Mouse (Mus musculus): ENCODE results near the gene Mylip.

The Mylip gene

GRCm38 (mm10) chr13:45423905-45424304, 34.4 kb downstream of the Mylip start:
- intact Hi-C loops (cut with DNase I), result no loop called here

GRCm38 (mm10) chr13:45429239-45429638, 39.7 kb downstream of the Mylip start:
- intact Hi-C loops (cut with DNase I), result no loop called here

GRCm38 (mm10) chr13:45437134-45437533, 47.6 kb downstream of the Mylip start:
- intact Hi-C loops (cut with DNase I), result no loop called here

GRCm38 (mm10) chr13:45438853-45439252, 49.3 kb downstream of the Mylip start:
- intact Hi-C loops (cut with DNase I), result no loop called here

- intact Hi-C loops (cut with DNase I), result loop anchor here (5.0 to 10.0 kb wide), 2 partner anchors 37 to 275 kb away; no protein-coding TSS in a partner anchor
These were observed 50.7 kb downstream of the Mylip start for GRCm38 (mm10) chr13:45440226-45440625.

GRCm38 (mm10) chr13:45442451-45442850, 52.9 kb downstream of the Mylip start:
- intact Hi-C loops (cut with DNase I), result loop anchor here (2.0 to 10.0 kb wide), 3 partner anchors 35 to 410 kb away; no protein-coding TSS in a partner anchor

- intact Hi-C loops (cut with DNase I), result loop anchor here (2.0 to 10.0 kb wide), 3 partner anchors 34 to 410 kb away; no protein-coding TSS in a partner anchor
These were observed 53.5 kb downstream of the Mylip start for GRCm38 (mm10) chr13:45442918-45443535.

- intact Hi-C loops (cut with DNase I), result loop anchor here (5.0 to 10.0 kb wide), 2 partner anchors 33 to 279 kb away; no protein-coding TSS in a partner anchor
These were observed 54.7 kb downstream of the Mylip start for GRCm38 (mm10) chr13:45444220-45444619.

- intact Hi-C loops (cut with DNase I), result loop anchor here (5.0 to 10.0 kb wide), 2 partner anchors 33 to 280 kb away; no protein-coding TSS in a partner anchor
These were observed 55.1 kb downstream of the Mylip start for GRCm38 (mm10) chr13:45444652-45445051.

- intact Hi-C loops (cut with DNase I), result loop anchor here (10.0 kb wide), 1 partner anchor 282 kb away; no protein-coding TSS in a partner anchor
These were observed 57.1 kb downstream of the Mylip start for GRCm38 (mm10) chr13:45446636-45447035.

- intact Hi-C loops (cut with DNase I), result no loop called here
These were observed 62.9 kb downstream of the Mylip start for GRCm38 (mm10) chr13:45452437-45452836.

- intact Hi-C loops (cut with DNase I), result no loop called here
These were observed 63.5 kb downstream of the Mylip start for GRCm38 (mm10) chr13:45453033-45453432.

GRCm38 (mm10) chr13:45454044-45454443, 64.5 kb downstream of the Mylip start:
- intact Hi-C loops (cut with DNase I), result no loop called here

GRCm38 (mm10) chr13:45454641-45455040, 65.1 kb downstream of the Mylip start:
- intact Hi-C loops (cut with DNase I), result no loop called here

GRCm38 (mm10) chr13:45455108-45455861, 65.7 kb downstream of the Mylip start:
- intact Hi-C loops (cut with DNase I), result no loop called here

GRCm38 (mm10) chr13:45455862-45456192, 66.3 kb downstream of the Mylip start:
- intact Hi-C loops (cut with DNase I), result no loop called here

GRCm38 (mm10) chr13:45457459-45457858, 67.9 kb downstream of the Mylip start:
- intact Hi-C loops (cut with DNase I), result no loop called here

GRCm38 (mm10) chr13:45460177-45460576, 70.6 kb downstream of the Mylip start:
- intact Hi-C loops (cut with DNase I), result no loop called here

- intact Hi-C loops (cut with DNase I), result no loop called here
These were observed 71.9 kb downstream of the Mylip start for GRCm38 (mm10) chr13:45461370-45461958.

Measured in adrenal gland (tissue).